Mouse (Mus musculus) embryo, embryonic 10.5 days (tissue): ENCODE measurements around the gene Slc13a4.
A peak's percentile ranks its signal among the peaks of the same experiment; 100 is the strongest.

ENCODE experiments used
- DNase-seq: peaks from one replicate; pipeline ENCODE4 v3.0.0-alpha.2; 2015; ENCODE audit warnings: low spot score

The Slc13a4 gene

DNA sequence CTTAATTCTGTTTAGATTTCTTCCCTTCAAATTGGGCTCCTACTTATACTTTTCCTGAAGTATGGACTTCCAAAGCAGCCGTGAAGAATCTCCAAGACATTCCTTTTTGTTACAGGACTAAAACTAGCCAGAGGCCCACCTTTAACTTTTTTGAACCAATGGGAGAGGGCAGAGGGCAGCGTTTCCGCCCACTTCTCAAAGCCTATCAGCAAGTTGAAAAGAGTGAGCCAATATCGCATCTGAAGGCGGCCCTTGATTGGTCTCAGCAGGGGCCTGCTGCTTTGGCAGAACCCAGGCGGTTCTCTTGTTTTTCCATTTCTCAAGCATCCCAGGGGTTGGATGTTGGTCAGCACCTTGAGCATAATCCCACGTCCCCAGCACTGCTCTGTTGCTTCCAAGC lies at the start of gene Slc13a4:
Gene Slc13a4, minus strand, starts transcription at position 95 of the 400 bp plus-strand sequence.
- DNase-seq, result peak; percentile 13

DNA sequence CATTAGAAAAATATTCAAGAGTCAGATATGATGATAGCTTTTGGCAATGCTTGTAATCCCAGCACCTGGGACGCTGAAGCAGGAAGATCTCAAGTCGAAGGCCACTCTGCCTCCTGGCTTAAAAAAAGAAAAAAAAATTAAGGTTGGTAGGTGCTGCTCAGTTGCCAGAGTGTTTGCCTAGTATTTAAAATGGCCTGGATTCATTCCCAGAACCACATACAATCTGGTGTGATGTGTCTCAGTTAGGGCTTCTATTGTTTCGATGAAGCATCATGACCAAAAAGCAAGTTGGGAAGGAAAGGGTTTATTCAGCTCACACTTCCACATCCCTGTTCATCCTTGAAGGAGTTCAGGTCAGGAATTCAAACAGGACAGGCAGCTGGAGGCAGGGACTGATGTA lies 47.4 kb upstream of the Slc13a4 start:
- DNase-seq, result no peak

DNA sequence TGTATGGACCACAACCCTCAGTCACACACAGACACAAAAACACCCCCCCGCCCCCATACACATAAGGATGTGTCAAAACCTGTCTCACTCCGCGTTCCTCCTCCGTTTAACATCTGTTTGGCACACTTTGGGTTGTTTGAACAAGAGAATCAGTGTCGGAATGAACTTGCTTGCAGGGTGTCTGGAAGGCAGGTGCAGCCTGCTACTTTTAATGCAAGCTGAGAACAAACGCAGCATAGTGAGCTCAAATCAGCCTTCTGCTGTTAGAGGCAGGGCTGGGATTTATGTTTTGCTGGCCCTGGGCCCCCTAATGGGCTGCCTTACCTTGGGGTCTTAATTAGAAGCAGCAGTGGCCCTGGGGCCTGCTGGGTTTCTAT lies 46.7 kb upstream of the Slc13a4 start:
- peak; percentile 73 for DNase-seq

DNA sequence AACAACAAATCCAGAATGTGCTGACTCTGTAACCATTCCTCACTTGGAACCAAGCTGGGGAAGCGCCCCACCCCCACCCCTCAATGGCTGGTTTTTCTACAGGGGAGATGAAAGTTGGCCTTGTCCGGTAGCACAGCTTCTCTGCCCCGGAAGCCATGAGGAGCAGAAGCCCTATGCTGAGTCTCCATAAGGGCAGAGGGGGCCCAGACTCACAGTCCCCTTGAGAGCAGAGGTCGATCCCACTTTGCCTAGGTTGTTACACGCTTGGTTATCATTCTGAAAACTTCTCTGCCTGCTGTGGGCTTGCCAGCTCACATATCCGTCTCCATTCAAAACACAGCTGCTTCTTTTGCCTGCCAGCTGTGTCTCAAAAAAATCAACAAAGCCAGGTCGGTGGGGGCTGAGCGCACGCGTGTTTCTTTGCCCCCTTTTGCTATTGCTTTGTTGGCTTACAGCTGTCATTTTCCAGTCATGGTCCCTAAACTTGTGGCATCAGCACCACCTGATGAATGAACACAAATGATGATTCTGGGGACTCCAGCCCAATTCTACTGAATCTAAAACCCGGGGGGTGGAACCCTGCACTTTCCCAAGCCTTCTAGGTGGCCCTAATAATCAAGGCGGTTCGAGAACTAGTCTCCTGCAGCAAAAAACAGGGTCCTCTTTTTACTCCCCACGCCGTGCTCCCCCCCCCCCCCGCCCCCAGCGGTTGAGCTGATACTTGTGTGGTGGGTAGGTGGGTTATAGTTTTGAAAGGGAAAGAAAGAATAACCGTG lies 46.1 kb upstream of the Slc13a4 start:
- DNase-seq, result peak; percentile 52

DNA sequence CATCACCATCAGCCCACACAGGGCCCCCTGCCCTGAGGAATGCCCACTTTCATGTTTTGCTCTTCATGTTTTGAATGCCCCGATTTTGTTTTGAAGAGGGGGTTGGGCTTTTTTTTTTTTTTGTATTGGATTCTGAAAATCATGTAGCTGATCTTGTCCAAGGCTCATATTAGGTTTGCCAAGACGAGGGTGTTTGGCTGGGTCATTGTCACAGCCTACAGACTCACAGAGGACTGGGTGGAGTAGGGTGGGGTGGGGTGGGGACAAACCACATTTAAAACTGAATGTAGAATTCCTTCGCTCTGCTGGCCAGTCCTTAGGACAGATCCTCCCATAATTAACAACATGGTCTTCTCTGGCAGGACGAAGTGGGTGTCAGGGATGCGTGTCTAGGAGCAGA lies 45.5 kb upstream of the Slc13a4 start:
- DNase-seq, result no peak

DNA sequence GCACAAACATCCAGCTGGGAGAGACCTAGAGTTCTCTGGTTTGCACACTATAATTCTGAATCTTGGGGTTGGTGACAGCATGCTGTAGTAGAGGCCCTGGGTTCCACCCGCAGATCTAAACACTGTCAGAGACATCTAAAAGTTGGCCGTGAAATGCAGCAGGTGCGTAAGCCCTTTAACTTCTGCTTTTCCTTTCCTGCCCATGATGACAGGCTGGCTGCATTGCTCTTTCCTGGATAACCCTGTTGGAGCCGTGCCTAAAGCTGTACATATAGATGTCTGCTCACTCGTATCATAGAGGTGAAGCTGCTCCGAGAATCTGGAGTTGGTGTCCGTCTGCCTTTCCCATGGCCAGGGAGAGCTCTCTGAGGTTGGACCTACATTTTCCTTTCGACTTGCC lies 44.9 kb upstream of the Slc13a4 start:
- DNase-seq, result no peak

DNA sequence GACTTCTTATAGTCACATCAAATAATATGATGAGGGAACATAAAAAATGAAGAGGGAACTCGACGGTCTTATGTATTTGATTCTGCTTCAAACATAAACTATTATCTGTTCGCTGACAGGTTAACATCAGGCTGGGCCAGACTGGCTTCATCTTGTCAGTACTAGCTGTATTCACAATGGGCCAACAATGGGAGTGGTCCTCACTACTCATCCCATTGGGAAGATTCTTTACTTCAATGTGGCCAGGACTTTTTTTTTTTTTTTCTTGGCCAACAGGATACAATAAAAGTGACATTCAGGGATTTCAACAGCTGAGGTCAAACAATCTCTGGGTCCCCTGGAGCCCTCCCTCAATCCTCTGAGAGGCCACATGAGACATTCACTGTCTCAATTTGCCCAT lies 43.9 kb upstream of the Slc13a4 start:
- no peak for DNase-seq

DNA sequence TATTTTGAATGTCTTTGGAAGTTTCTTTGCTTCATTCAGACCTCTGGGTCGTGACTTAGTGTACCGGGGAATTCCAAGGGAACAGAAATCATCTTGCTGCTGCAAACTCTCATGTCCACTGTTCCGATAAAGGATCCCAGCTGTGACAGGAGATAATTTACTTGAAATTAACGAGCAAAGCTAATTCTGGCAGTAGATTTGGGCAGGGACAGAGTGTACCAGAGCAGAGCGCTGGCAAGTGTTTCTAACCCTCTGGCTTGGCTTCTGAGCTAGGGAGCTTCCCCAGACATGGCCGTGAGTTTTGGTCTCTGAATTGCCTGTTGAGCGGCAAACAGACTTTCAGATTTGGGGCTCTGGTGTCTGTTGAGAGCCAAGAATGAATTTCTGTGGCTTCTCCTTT lies 41.9 kb upstream of the Slc13a4 start:
- no peak for DNase-seq

DNA sequence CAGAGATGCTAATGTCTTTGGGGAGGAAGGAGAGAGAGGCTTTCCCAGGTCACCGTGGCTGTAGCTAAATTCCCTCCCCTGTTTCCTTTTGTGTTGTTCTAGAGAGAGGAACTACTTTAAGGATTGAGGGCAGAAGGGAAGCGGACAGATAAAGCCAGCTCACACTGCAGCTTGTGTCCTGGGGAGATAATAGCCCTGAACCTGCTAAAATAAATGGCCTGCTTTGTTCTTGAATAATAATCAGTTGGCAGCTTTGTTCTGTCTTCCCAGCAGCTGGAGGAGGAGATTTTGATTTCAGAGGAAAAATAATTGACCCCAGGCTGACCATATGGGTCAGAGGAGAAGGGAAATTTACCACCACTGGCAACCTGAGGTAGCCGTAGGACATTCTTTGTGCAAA lies 30.7 kb upstream of the Slc13a4 start:
- peak; percentile 45 for DNase-seq

DNA sequence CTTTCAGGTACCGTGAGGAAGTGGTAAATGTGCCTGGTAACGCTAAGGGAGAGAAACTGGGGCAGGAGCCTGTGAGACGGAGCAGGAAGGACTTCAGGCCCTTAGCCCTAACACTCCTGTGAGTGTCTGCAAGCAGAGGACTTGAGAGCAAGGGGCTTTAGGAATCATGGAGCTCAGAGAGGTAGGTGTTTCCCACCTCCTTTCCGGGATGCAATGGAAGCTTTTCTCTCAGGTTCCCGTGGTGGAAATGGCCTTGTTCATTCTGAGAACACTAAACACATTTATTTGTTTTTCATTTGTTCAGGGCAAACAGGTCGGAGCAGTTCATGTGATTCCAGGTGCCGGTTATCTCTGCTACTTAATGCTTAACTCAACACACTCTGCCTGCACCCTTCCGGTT lies 29.9 kb upstream of the Slc13a4 start:
- DNase-seq, result no peak

DNA sequence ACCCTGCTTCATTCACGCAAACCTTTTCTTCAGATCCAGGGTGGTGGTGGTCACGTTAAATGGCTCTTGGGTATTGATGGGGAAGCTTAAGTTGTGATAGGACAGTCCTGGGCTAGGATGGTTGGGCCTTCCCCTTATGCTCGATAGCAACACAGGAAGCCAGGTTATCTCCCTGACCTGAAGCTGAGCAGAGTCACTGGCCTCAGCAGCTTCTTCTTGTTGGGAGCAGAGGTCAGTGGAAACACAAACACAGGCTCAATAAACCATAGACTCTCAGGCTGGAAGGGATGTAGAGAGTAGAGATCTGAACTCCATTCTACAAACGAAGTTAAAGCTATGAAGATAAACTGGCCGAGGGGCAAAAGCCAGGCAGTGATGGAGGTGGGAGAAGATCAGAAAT lies 27.5 kb upstream of the Slc13a4 start:
- no peak for DNase-seq

DNA sequence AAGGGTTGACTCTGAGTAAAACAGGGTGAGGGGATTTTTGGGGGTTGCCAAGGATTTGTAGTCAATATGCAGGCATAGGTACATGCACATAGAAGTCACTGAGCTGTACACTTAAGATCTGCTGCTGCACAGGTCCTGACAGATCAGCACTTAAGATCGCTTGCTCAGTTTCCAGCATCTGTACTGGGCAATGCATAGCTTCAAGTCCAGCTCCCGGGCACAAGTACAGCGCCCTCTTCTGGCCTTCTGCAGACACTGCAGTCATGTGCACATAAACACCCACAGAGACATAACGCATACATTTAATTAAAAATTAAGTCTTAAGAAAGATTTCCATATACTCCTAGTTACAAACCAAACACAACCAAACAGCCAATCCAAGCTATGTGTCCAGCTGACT lies 26.3 kb upstream of the Slc13a4 start:
- no peak for DNase-seq

DNA sequence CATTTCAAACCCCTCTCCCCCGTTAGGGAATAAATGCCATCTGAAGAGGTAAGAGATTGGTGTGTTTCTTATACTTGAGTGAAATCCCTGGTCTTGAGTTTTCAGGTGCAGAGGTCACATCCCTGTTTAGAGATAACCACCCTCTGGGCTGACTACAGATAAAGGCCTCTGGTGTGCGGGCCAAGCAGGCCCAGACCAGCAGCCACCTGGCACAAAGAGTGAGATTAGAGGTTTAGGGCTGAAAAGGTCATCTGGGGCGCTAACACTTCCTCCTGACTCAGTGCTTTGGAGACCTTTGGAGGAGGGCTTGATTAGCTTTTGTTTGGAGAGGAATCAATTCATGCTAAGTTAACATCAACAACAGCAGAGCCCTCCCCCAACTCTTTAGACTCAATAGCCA lies 25.7 kb upstream of the Slc13a4 start:
- no peak for DNase-seq

DNA sequence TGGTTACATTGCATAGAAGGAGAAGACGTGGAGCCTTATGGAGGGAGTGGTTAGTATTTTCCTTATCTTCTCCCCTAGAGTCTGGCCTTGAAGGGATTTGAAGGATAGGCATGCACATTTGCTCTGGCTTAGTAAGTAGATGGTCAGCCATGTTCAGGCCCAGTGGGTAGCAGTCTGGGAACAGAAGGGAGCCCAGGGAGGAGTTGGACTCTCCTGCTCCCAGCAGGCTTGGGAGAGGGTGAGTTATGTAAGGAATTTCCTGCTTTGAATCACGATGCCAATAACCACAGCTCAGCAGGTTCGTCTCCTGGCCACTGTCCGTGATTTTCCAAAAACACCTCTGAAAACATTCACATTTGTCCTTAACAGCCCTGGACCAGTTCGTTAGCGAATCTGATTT lies 22.9 kb upstream of the Slc13a4 start:
- no peak for DNase-seq

DNA sequence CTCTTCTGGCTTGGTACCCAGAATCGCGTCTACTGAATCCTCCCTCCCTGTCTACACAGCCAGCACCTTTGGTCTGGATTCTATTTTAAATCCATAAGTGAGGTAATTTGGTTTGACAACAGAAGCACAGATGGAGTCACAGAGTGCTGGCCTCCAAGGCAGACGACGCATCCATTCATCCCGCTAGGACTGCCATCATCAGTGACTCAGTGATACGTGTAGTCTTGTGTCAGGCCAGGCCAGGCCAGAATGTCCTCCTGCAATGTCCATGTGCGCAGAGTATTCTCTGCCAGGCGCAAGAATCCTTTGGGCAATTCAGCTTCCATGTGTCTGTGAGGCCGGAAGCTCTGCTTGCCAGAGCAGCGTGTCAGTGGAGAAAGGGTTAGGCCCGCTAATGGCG lies 22.0 kb upstream of the Slc13a4 start:
- no peak for DNase-seq

DNA sequence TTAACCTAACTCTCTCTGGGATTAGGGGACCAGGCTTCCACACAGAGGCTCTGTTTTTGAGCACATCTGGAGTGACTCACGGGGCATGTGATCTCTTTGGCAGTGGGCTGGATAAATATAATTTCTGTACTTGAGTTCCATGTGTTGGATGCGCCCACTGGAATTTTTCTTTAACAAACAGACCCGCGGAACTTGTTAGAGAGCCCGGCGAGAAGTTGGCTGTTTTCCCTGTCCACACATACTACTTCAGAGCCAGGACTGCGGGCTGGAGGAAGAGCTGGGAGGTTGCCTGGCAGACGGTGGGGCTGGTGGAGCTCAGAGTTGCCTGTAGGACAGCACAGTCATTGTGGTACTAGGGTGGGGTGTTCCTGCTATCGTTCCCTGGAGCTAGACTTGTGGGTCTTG lies 18.2 kb upstream of the Slc13a4 start, which contains the start of gene Fam180a:
Gene Fam180a, minus strand, starts transcription at position 31 of the 405 bp plus-strand sequence.
- no peak for DNase-seq

DNA sequence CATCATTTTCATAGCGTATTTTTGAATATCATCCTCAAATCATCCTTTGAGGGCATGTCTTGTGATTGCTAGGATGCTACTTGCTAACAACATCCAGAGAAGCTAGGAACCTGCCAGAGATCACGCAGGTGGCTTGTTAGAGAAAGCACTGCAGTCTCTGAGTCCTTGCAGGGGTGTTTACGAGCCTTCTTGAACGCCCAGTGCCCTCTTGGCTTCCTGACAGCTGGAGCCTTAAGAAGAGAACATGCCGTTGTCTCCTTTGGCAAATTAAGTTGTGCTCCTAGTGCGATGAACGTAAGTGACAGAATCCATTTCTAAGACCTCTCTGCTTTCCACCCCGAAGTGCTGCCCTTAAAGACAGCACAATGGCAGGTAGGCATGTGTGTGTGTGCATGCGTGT lies 16.4 kb upstream of the Slc13a4 start:
- no peak for DNase-seq

DNA sequence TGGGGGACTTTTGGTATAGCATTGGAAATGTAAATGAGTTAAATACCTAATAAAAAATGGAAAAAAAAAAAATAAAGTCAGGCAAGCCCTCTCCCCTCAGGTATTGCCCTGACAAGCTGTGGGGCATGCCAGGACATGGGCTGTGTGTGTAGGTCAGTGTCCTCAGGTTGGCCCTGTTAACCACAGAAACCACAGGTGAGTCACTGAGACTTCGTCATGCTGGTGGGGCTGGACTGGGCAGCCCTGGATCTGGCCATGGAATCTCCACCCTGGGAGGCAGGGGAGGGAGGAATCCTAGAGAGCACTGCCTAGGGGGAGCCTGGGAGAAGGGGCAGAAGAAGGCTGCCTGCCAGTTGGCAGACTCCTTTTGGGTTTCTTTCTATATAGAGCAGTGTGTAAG lies 15.1 kb upstream of the Slc13a4 start:
- DNase-seq, result no peak

DNA sequence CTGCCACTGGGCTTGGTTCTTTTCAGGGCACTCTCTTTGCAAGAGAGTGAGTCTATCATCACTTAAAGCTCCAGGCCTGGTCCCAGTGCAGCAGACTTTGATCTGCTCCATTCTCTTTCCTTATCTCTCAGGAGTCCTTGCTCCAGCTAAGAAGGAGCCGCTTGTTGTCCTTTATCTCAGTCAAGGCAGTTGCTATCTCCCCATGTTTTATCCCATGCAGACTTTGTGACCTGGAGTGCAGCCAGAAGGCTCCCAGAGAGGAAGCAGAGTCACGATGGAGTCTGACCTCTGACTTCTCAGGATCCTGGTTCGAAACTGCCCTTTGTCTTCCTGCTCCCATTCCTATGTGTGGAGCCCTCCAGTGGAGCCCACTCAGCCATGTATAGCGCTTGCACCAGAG lies 13.2 kb upstream of the Slc13a4 start:
- DNase-seq, result no peak

DNA sequence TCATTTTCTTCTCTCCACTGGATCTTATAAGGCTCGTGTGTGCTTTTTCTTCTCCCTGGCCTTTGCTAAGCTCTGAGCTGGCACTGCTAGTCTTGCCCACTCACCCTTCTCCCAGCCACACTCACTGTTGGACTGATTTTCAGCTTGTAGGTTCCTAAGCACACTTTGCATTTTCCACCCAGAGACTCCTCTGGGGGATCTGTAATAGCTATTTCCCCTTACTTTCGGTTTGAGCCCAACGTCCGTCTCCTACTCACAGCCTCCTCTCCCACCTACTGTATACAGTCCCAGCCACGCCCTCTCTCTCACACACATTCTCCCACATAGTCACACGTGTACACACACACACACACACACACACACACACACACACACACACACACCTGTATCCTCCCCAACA lies 11.9 kb upstream of the Slc13a4 start:
- no peak for DNase-seq

DNA sequence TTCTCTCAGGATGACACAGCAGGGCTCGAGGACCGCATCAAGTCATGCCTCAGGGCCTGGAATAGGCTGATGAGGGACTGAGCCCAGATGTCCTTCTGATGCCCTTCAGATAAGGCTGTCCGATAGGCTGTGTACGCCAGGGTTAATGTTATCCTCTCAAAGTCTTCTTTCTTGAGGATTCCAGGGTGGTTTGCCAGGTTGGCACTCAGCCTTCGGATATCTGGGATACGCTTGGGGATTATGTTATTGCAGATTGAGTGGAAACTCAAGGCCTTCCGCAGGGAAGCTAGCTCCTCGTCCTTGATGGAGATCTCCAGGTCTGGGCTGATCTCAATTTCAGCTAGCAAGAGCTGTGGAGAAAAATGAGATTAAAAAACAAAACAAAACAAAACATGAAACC lies 5.6 kb upstream of the Slc13a4 start:
- DNase-seq, result no peak

DNA sequence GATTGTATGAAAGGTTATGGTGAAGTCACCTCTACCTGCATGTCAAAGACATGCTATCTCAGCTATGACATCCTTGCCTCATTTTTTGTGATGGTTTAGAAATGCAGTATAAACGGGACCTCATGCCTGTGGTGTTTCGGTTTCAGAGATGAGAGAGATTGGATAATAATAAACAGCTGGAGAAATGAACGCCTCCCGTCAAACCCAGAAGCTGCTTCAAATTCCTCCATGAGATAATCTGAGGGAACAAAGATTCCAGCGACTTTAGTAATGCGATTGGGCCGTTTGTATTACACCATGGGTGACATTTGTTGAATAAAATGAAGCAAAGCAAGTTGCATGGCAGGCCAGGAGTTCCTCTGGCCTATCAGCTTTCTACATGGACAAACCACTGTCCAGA lies 1.5 kb upstream of the Slc13a4 start:
- no peak for DNase-seq

DNA sequence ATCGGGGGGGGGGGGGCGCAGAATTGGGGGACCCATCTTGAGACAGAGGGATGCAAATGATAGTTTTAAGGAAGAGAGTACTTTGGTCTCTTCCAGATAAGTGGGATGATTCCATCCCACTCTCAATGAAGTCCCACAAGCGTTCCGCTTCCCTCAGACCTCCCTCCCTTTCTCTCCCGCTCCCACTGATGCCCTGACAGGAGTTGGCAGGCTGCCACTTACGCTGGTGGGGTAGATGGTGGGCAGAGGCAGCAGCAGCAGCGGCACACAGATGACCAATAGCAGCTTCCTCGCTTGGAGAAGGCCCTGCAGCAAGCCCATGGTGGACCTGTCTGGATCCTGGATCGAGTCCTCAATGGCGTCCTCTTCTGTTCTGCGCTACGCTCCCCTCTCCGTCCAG lies 795 bp downstream of the Slc13a4 start:
- DNase-seq, result no peak

DNA sequence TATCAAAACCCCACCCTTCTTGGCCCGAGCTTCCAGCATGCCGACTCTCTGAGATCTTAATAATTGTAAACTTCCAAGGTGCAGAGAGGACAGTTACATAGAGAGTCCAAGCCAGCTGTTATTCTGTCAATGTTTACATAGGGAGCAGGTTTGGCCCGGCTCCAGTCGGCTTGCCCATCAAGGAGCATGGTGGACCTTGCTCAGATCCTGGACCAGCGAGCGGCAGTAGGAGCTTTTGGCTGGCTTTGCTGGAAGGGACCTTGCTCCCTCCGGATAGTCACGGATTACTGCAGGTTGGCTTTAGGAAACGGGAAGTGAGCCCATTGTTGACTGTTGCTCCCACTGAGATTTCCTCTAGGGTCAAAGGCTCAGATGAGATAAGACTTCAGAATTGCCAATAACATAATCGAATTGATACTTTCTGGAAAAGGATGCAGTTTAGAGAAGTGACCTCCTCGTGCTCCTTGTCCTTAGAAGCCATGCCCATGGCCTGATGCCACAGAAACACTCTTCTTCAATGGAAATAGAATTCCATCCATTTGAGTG lies 4.5 kb downstream of the Slc13a4 start:
- DNase-seq, result no peak
